ENCODE assay signal across 27 mouse cellular contexts in genomic region chr12:72977851-72978250, GRCm38 (mm10). TPM values are rescaled to one million over a fixed set of nuclear protein-coding genes. Genes with fewer than 3 reads are reported as not detected.
DNase-seq lines count a peak whose midpoint lies in the region; ATAC-seq lines count a peak whose summit lies in the region.
"Had no signal": no experiment of that assay in that cellular context is flagged by ENCODE, and none has a peak within 500 bp of the region (broad histone marks: within the 10 kb centered on the region; RNA-seq: fewer than 3 reads in every experiment).

No protein-coding gene starts in this region.

- no peak overlapping the region for H3K9ac ChIP-seq in embryonic facial prominence, embryonic 11.5 days (replicated peaks; ENCODE audit: low read length)
- no peak overlapping the region for H3K9ac ChIP-seq in embryonic facial prominence, embryonic 12.5 days
- H3K9ac ChIP-seq in embryonic facial prominence, embryonic 15.5 days, result no peak overlapping the region
- no peak overlapping the region for H3K9ac ChIP-seq in heart, embryonic 11.5 days (ENCODE audit: low read depth, low read length)
- H3K9ac ChIP-seq: forebrain, postnatal 0 days; heart, embryonic 12.5 days; heart, embryonic 15.5 days; hindbrain, embryonic 13.5 days; intestine, embryonic 15.5 days had no signal

- H3K4me1 ChIP-seq in embryonic facial prominence, embryonic 11.5 days (ENCODE audit: control insufficient read depth, insufficient read depth, low read length), result no peaks in the 10 kb centered on the region
- H3K4me1 ChIP-seq in embryonic facial prominence, embryonic 10.5 days, result peaks cover 10% of the 10 kb centered on the region
- peaks cover 7% of the 10 kb centered on the region; the same call in 1 of the 2 replicates for H3K4me1 ChIP-seq in embryonic facial prominence, embryonic 12.5 days
- peaks cover 18% of the 10 kb centered on the region for H3K4me1 ChIP-seq in embryonic facial prominence, embryonic 15.5 days
- no peaks in the 10 kb centered on the region for H3K4me1 ChIP-seq in heart, embryonic 11.5 days (ENCODE audit: control insufficient read depth, insufficient read depth, low read length)
- H3K4me1 ChIP-seq: hindbrain, embryonic 13.5 days had no signal

- no peak overlapping the region for H3K27ac ChIP-seq in embryonic facial prominence, embryonic 11.5 days (replicated peaks; ENCODE audit: low read depth, low read length)
- H3K27ac ChIP-seq in embryonic facial prominence, embryonic 10.5 days (replicated peaks), result no peak overlapping the region
- H3K27ac ChIP-seq in embryonic facial prominence, embryonic 12.5 days, result 0 out of 2 replicates have a peak overlapping the region, but pooled peaks have one; percentile 17
- peak overlapping the region; percentile 58 for H3K27ac ChIP-seq in embryonic facial prominence, embryonic 15.5 days (replicated peaks)
- H3K27ac ChIP-seq in heart, embryonic 11.5 days (ENCODE audit: low read depth, low read length), result no peak overlapping the region
- H3K27ac ChIP-seq: gastrocnemius, adult 2 months; heart, embryonic 15.5 days; hindbrain, embryonic 10.5 days; hindbrain, embryonic 13.5 days; intestine, embryonic 15.5 days had no signal

- no peaks in the 10 kb centered on the region for H3K27me3 ChIP-seq in embryonic facial prominence, embryonic 11.5 days (ENCODE audit: control insufficient read depth, insufficient read depth, low read length)
- H3K27me3 ChIP-seq in embryonic facial prominence, embryonic 10.5 days (replicated peaks; ENCODE audit: low read depth, poor library complexity, severe bottlenecking), result peaks cover 30% of the 10 kb centered on the region
- H3K27me3 ChIP-seq in embryonic facial prominence, embryonic 12.5 days, result no peaks in the 10 kb centered on the region
- H3K27me3 ChIP-seq in embryonic facial prominence, embryonic 15.5 days, result no peaks in the 10 kb centered on the region
- no peaks in the 10 kb centered on the region for H3K27me3 ChIP-seq in heart, embryonic 11.5 days (ENCODE audit: control insufficient read depth, insufficient read depth, low read length)
- H3K27me3 ChIP-seq: CH12.LX; intestine, embryonic 15.5 days had no signal

- DNase-seq in embryonic facial prominence, embryonic 11.5 days (ENCODE audit: low spot score), result peak; percentile 17
- no peak for DNase-seq in embryonic facial prominence, embryonic 10.5 days (ENCODE audit: low spot score)
- DNase-seq in kidney, postnatal 36 days, result no peak
- DNase-seq: adrenal gland, postnatal 10 days; adrenal gland, postnatal 36 days; B cell, adult 2 months; cerebellum, adult 18-20 months; cerebellum, adult 9-10 months; cerebellum, postnatal 25 days; forebrain, postnatal 0 days; gastrocnemius, adult 2 months; gastrocnemius, postnatal 14 days; heart, adult 11 months; heart, postnatal 36 days; kidney, adult 11 months had no signal

- H3K36me3 ChIP-seq in embryonic facial prominence, embryonic 11.5 days (replicated peaks; ENCODE audit: control insufficient read depth, insufficient read depth, low read depth, low read length), result no peaks in the 10 kb centered on the region
- H3K36me3 ChIP-seq in embryonic facial prominence, embryonic 10.5 days (replicated peaks), result no peaks in the 10 kb centered on the region
- H3K36me3 ChIP-seq in embryonic facial prominence, embryonic 12.5 days, result no peaks in the 10 kb centered on the region
- no peaks in the 10 kb centered on the region for H3K36me3 ChIP-seq in embryonic facial prominence, embryonic 15.5 days
- H3K36me3 ChIP-seq in heart, embryonic 11.5 days (ENCODE audit: control insufficient read depth, insufficient read depth, low read length), result no peaks in the 10 kb centered on the region
- H3K36me3 ChIP-seq: G1E; heart, embryonic 12.5 days; heart, embryonic 15.5 days; hindbrain, embryonic 10.5 days; hindbrain, embryonic 13.5 days; intestine, embryonic 15.5 days had no signal

- no peak overlapping the region for H3K4me2 ChIP-seq in embryonic facial prominence, embryonic 11.5 days (ENCODE audit: low read depth, low read length)
- H3K4me2 ChIP-seq in embryonic facial prominence, embryonic 12.5 days (replicated peaks), result no peak overlapping the region
- no peak overlapping the region for H3K4me2 ChIP-seq in embryonic facial prominence, embryonic 15.5 days (replicated peaks)
- no peak overlapping the region for H3K4me2 ChIP-seq in heart, embryonic 11.5 days
- H3K4me2 ChIP-seq: heart, embryonic 12.5 days; heart, embryonic 15.5 days; hindbrain, embryonic 13.5 days; intestine, embryonic 15.5 days had no signal

- no peak overlapping the region for H3K4me3 ChIP-seq in embryonic facial prominence, embryonic 11.5 days (ENCODE audit: low read depth, low read length)
- no peak overlapping the region for H3K4me3 ChIP-seq in embryonic facial prominence, embryonic 10.5 days
- H3K4me3 ChIP-seq in embryonic facial prominence, embryonic 12.5 days, result no peak overlapping the region
- H3K4me3 ChIP-seq in embryonic facial prominence, embryonic 15.5 days (replicated peaks), result no peak overlapping the region
- no peak overlapping the region for H3K4me3 ChIP-seq in heart, embryonic 11.5 days (ENCODE audit: low read depth, low read length)
- H3K4me3 ChIP-seq: gastrocnemius, adult 2 months; heart, embryonic 12.5 days; heart, embryonic 15.5 days; hindbrain, embryonic 10.5 days; hindbrain, embryonic 13.5 days; intestine, embryonic 15.5 days had no signal

- no peak for ATAC-seq in embryonic facial prominence, embryonic 11.5 days (replicated peaks; ENCODE audit: insufficient number of reproducible peaks, low FRiP score, low TSS enrichment, low read depth)
- ATAC-seq in embryonic facial prominence, embryonic 12.5 days (ENCODE audit: insufficient number of reproducible peaks, insufficient read depth, low FRiP score, low TSS enrichment), result no peak
- ATAC-seq in embryonic facial prominence, embryonic 15.5 days (ENCODE audit: insufficient number of reproducible peaks, low FRiP score, low TSS enrichment, low read depth), result 0 out of 2 replicates have a peak, but pooled peaks have one; percentile 39
- no peak for ATAC-seq in heart, embryonic 11.5 days (replicated peaks; ENCODE audit: insufficient number of reproducible peaks, low FRiP score, low TSS enrichment)
- ATAC-seq: forebrain, embryonic 14.5 days; forebrain, postnatal 0 days; hindbrain, embryonic 16.5 days; intestine, embryonic 15.5 days had no signal

- WGBS in embryonic facial prominence, embryonic 11.5 days, result 73% methylated on average over 3 of the region's 3 CpGs
- 77% methylated on average over 3 of the region's 3 CpGs for WGBS in embryonic facial prominence, embryonic 10.5 days
- WGBS in embryonic facial prominence, embryonic 12.5 days, result 54% methylated on average over 3 of the region's 3 CpGs
- 40% methylated on average over 3 of the region's 3 CpGs for whole genome bisulfite sequencing in embryonic facial prominence, embryonic 15.5 days
- 88% methylated on average over 3 of the region's 3 CpGs for WGBS in heart, embryonic 11.5 days (ENCODE audit: insufficient replicate concordance)

- no peaks in the 10 kb centered on the region for H3K9me3 ChIP-seq in embryonic facial prominence, embryonic 11.5 days (replicated peaks; ENCODE audit: control insufficient read depth, low read length)
- no peaks in the 10 kb centered on the region for H3K9me3 ChIP-seq in embryonic facial prominence, embryonic 10.5 days
- no peaks in the 10 kb centered on the region for H3K9me3 ChIP-seq in embryonic facial prominence, embryonic 12.5 days
- H3K9me3 ChIP-seq in embryonic facial prominence, embryonic 15.5 days (replicated peaks), result no peaks in the 10 kb centered on the region
- no peaks in the 10 kb centered on the region for H3K9me3 ChIP-seq in heart, embryonic 11.5 days (replicated peaks; ENCODE audit: control insufficient read depth, low read length)
- H3K9me3 ChIP-seq: G1E; heart, embryonic 12.5 days; heart, embryonic 15.5 days; hindbrain, embryonic 10.5 days; hindbrain, embryonic 13.5 days; intestine, embryonic 15.5 days had no signal

RNA-seq across cellular contexts. Expression of gene 4930447C04Rik, which starts 37.3 kb away (rescaled TPM):
- polyA plus RNA-seq in embryonic facial prominence, embryonic 11.5 days (2014; fragmentation: Nextera tagmentation; extraction: Ambion mirVana), result 5.0 and 6.3 TPM in 2 replicates
- polyA plus RNA-seq in embryonic facial prominence, embryonic 10.5 days (2016; fragmentation: Nextera tagmentation; extraction: Ambion mirVana), result 5.2 and 6.4 TPM in 2 replicates
- polyA plus RNA-seq in embryonic facial prominence, embryonic 12.5 days (2016; fragmentation: Nextera tagmentation; extraction: Ambion mirVana), result 7.5 and 10.3 TPM in 2 replicates
- 4.3 and 5.5 TPM in 2 replicates for polyA plus RNA-seq in embryonic facial prominence, embryonic 15.5 days (2015; fragmentation: Nextera tagmentation; extraction: Ambion mirVana)
- 2.6 and 5.0 TPM in 2 replicates for polyA plus RNA-seq in heart, embryonic 11.5 days (2014; fragmentation: Nextera tagmentation; extraction: Ambion mirVana)
- polyA plus RNA-seq: G1E had no signal

RNA-seq across cellular contexts. Expression of gene Six6, which starts 38.2 kb away (rescaled TPM):
- 7.9 and 11.6 TPM in 2 replicates for polyA plus RNA-seq in embryonic facial prominence, embryonic 11.5 days (2014; fragmentation: Nextera tagmentation; extraction: Ambion mirVana)
- polyA plus RNA-seq in embryonic facial prominence, embryonic 10.5 days (2016; fragmentation: Nextera tagmentation; extraction: Ambion mirVana), result 6.5 and 8.7 TPM in 2 replicates
- polyA plus RNA-seq in embryonic facial prominence, embryonic 12.5 days (2016; fragmentation: Nextera tagmentation; extraction: Ambion mirVana), result 5.8 and 8.3 TPM in 2 replicates
- polyA plus RNA-seq in embryonic facial prominence, embryonic 15.5 days (2015; fragmentation: Nextera tagmentation; extraction: Ambion mirVana), result 0.08 TPM in 1 of 2 replicates, not detected in the other
- not detected in 2 replicates for polyA plus RNA-seq in heart, embryonic 11.5 days (2014; fragmentation: Nextera tagmentation; extraction: Ambion mirVana)
- polyA plus RNA-seq: G1E; heart, embryonic 12.5 days; heart, embryonic 15.5 days; hindbrain, embryonic 13.5 days; hindbrain, embryonic 16.5 days; intestine, embryonic 15.5 days had no signal

Comparison
In these comparisons a context has a peak if more than half of its experiments do, and no peak if none do; other contexts are left out.
1. H3K27ac ChIP-seq: peak in embryonic facial prominence, embryonic 12.5 days (single experiment) and embryonic facial prominence, embryonic 15.5 days (single experiment); none in embryonic facial prominence, embryonic 11.5 days (single experiment), embryonic facial prominence, embryonic 10.5 days (single experiment) and heart, embryonic 11.5 days (single experiment).